Mouse (Mus musculus) retina, postnatal 1 day (tissue): ENCODE results near the gene Lrr1.
A peak's percentile ranks its signal among the peaks of the same experiment; 100 is the strongest.

ENCODE experiments used
- DNase-seq: peaks from one replicate; pipeline ENCODE4 v3.0.0-alpha.2; 2012

Lrr1 gene

DNA sequence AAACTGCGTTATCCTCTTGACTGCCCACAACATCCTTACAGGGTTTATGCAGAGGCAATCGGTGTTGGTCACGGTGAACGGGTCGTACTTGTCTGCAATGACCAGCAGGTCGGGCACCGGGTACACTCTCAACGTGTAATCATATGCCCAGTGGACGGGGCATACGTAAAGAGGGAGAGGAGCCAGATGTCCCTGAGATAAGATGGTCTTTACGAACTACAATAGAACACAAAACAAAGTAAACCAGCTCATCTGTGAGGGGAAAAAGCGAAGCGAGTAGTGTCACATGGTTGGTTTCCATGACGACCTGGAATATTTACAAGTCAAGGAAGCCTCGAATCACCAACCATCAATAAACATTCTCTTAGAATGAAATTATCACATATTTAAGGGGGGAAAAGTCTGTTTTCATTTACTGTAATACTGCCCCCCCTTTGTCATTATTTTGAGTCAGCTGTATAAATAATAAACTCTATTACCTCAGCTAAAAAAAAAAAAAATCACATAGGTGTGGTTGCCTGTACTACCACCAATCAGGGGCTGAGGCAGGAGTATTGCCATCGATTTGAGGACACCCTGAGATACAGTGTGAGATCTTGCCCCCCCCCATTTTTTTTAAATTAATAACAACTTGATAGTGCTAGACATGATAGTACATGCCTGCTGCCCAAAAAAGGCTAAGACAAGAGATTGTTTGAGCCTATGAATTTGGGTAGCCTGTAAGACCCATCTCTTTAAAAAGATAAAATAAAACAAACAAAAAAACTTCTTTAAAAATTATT lies 35.6 kb downstream of the Lrr1 start, which contains the start of gene Gm49384:
Gene Gm49384, minus strand, starts transcription at position 216 of the 782 bp plus-strand sequence.
- peak; percentile 43 for DNase-seq

DNA sequence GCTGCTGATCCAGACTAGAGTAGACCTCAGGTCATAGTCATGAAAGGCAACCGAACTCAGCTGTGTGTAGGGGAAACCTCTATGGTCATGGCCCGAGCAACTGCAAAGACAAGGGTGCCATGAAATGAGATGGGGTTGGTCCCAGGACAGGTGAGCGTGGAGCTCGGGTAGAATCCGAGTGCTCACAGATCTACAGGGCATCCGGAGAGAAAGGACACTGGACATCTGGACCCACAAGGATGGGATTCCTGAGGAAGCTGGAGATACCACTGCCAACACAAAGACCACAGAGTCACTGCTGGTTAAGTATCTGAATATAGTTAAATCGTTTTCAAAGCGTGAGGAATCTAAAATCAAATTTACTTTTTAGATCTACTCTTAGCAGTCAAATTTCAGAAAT lies 38.8 kb downstream of the Lrr1 start:
- no peak for DNase-seq

GRCm38 (mm10) chr12:69207926-69208325 lies 39.3 kb downstream of the Lrr1 start:
- DNase-seq: no peak

DNA sequence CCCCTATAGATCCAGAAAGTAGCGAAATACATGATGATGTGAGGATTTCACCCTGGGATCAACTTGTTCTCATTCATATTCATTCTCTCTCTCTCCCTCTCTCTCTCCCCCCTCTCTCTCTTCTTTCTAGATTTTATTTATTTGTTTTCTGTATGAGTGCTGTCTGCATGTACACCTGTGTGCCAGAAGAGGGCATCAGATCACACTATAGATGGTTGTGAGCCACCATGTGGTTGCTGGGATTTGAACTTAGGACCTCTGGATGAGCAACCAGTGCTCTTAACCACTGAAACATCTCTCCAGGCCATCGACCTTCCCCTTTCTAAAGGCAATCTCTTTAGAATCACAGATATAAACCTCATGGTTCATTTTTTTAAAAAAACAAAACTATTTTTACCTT lies 39.9 kb downstream of the Lrr1 start:
- DNase-seq: no peak

- no peak for DNase-seq
Measured at GRCm38 (mm10) chr12:69210056-69210979, 41.7 kb downstream of the Lrr1 start.

DNA sequence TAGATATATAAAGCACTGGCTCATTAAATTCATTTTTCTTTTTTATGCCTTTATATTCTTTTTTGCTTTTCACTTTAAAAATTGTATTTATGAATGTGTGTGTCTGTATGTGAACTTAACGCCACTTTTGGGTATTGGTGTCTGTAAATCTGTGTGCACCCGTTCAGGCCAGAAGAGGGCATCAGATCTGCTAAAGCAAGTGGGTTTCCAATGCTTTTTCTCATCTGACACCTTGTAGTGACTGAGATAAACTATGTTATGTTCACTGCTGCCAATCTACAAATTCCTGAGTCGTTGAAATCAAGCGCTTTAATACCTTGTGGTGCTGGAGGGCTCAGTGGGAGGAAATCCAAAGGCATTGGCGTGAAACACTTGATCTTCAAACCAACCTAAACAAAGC lies 42.4 kb downstream of the Lrr1 start:
- DNase-seq: peak; percentile 32

DNA sequence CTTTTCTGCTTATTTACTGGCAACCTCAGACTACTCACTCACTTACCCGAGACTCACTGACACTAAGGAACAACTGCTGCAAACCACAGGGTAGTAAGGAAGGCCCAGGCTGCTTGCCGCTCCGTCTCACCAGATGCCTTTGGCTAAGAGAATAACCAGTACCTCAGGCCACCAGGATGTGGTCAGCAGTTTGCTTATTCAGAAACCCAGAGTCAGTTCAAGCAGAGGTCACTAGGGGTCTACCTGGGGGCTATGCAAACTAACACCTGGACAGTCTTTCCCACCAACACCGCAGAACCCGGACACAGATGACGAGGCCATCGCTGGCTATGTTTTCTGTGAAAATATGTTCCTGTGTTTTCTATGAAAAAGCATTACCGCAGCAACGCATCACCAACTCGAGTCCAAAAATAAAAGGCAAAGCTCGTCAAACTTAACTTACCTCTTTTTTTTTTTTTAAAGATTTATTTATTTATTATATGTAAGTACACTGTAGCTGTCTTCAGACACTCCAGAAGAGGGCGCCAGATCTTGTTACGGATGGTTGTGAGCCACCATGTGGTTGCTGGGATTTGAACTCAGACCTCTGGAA lies 44.7 kb downstream of the Lrr1 start:
- no peak for DNase-seq

GRCm38 (mm10) chr12:69214393-69214792 lies 45.8 kb downstream of the Lrr1 start:
- no peak for DNase-seq

GRCm38 (mm10) chr12:69215000-69215785 lies 46.6 kb downstream of the Lrr1 start:
- DNase-seq: no peak

- DNase-seq: no peak
Measured at GRCm38 (mm10) chr12:69216587-69216986, 48.0 kb downstream of the Lrr1 start.

GRCm38 (mm10) chr12:69220613-69221277 lies 52.1 kb downstream of the Lrr1 start:
- no peak for DNase-seq

DNA sequence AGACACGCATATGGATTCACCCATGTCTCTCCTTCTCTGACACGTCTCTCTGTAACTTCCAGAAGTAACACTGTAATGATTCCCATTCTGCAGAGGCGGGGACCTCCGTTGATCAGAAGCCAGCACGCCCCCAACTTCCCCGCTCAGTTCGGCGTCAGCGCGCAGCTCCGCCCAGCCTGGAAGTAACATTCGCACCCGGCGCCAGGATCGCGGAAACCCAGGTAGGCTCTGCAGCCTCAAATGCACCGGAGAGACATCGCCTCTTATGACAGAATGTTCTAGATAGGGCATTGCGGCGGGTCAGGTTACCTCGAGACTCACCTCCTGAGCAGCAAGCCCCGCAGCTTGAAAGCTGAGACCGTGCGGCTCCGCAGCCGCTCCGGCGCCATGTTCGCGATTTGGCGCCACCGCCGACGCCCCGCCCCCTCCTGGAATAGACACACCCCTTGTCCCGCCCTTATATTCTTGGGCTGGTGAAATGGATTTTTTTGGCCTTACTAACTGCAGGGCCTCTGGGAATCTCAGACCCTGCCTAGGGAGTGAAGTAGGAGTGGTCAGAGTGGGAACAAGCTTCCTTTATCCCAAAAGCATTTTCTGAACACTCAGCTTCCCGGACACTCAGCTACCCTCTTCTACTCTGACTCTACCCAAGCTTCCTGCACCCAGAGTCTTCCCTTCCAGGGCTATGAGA lies 59.3 kb downstream of the Lrr1 start, which contains the start of gene Pole2:
Gene Pole2, minus strand, starts transcription at position 420 of the 691 bp plus-strand sequence.
- DNase-seq: peak; percentile 89
